Mouse (Mus musculus) liver, adult 2 months (tissue): Measurements from ENCODE around the gene Iqgap2.

ENCODE experiments used
- CTCF ChIP-seq: fragments of 200-500 bp; IDR thresholded peaks from 2 replicates; pipeline ENCODE4 v1.5.1; 2011; ENCODE audit warnings: low read depth, low read length, control low read depth
- POLR2A ChIP-seq: fragments of 200-500 bp; IDR thresholded peaks from 2 replicates; pipeline ENCODE4 v1.6.1; 2011; ENCODE audit warnings: low read length, control low read depth; ENCODE audit not compliant: insufficient read depth; ENCODE audit errors: extremely low read depth

- TF ChIP-seq POLR2A (no peak), CTCF (no peak)
Observed at GRCm38 (mm10) chr13:95780038-95780437, 111.7 kb downstream of the Iqgap2 start.
